Mouse (Mus musculus) liver, postnatal 0 days (tissue): Measurements from ENCODE around the gene Rbm47. TPM values are rescaled to one million over a fixed set of nuclear protein-coding genes. Genes with fewer than 3 reads are reported as not detected.

Source experiments
- ATAC-seq: fragments of 200-750 bp; cut with Nextera tagmentation; 2 replicates; pipeline ENCODE4 v1.8.0; 2017; ENCODE audit warnings: mild to moderate bottlenecking, moderate library complexity
- DNase-seq: peaks from one replicate; pipeline ENCODE4 v3.0.0-alpha.2; 2016
- H3K27ac ChIP-seq: fragments of 300-500 bp; sonication (generic); 2 replicates; pipeline ENCODE4 v1.5.1; 2014; ENCODE audit warnings: antibody characterized with exemption, moderate library complexity, mild to moderate bottlenecking, low read depth
- H3K27me3 ChIP-seq: fragments of 300-500 bp; sonication (generic); 2 replicates; pipeline ENCODE4 v1.6.1; 2014; ENCODE audit warnings: low read length, control low read depth, mixed read lengths; ENCODE audit not compliant: insufficient read depth
- H3K36me3 ChIP-seq: fragments of 300-500 bp; sonication (generic); replicated peaks from 2 replicates; pipeline ENCODE4 v1.6.1; 2014; ENCODE audit warnings: mild to moderate bottlenecking, control low read depth, low read length, moderate library complexity, mixed read lengths; ENCODE audit not compliant: insufficient read depth
- H3K4me1 ChIP-seq: fragments of 300-500 bp; sonication (generic); 2 replicates; pipeline ENCODE4 v1.6.1; 2014; ENCODE audit warnings: antibody characterized with exemption, mild to moderate bottlenecking, control low read depth; ENCODE audit not compliant: insufficient read depth
- H3K4me2 ChIP-seq: fragments of 300-500 bp; sonication (generic); 2 replicates; pipeline ENCODE4 v1.6.1; 2014; ENCODE audit warnings: low read depth, mild to moderate bottlenecking, low read length, moderate library complexity, mixed read lengths
- H3K4me3 ChIP-seq: fragments of 300-500 bp; sonication (generic); 2 replicates; pipeline ENCODE4 v1.5.1; 2014; ENCODE audit warnings: low read depth, low read length
- H3K9ac ChIP-seq: fragments of 300-500 bp; sonication (generic); replicated peaks from 2 replicates; pipeline ENCODE4 v1.6.1; 2014; ENCODE audit warnings: mild to moderate bottlenecking, moderate library complexity
- H3K9me3 ChIP-seq: fragments of 300-500 bp; sonication (generic); 2 replicates; pipeline ENCODE4 v1.6.1; 2016; ENCODE audit warnings: mild to moderate bottlenecking, control low read depth, low read length, mixed read lengths
- CTCF ChIP-seq: sonication (generic); IDR thresholded peaks from 2 replicates; pipeline ENCODE4 v1.5.1; 2016; ENCODE audit warnings: antibody characterized with exemption, low read depth
- EP300 ChIP-seq: IDR thresholded peaks from 2 replicates; pipeline ENCODE4 v1.6.1; 2016; ENCODE audit warnings: antibody characterized with exemption, low read depth, mild to moderate bottlenecking
- WGBS: fragments of 180-500 bp; shearing (Covaris S2); extraction: QIAGEN DNeasy Blood & Tissue Kit; methylation state at CpG from one replicate; pipeline ENCODE4 v1.1.7; 2014; ENCODE audit not compliant: insufficient replicate concordance; 5-methylcytosine and 5-hydroxymethylcytosine counted together
- polyA plus RNA-seq: library from polyadenylated mRNA; unstranded; fragments of >200 nt; fragmentation: Nextera tagmentation; extraction: Ambion mirVana; gene quantifications from 2 replicates; pipeline ENCODE4 v1.2.1, GENCODE M21; 2015

Rbm47 gene
- polyA plus RNA-seq, 1 experiment from 2014 or later, result 22.8 TPM

DNA sequence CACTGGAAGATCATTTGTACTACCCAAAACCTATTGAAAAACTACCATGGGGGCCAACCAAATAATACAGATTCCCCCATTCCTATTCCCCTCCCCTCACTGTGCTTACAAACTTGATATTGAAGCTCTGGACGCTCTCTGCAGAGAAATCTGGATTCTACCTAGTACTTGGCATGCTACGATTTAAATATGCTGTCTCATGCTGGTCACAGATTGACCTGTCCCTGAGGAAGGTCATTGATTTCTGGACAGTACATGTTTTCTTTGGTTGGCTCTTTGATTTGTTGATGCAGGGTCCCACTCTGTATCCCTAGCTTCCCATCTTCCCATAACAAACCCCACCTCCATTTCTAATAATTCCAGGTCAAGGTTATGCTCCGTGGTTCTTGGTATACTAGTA lies 88.4 kb downstream of the Rbm47 start:
- 58% methylated on average over 3 of the region's 3 CpGs for WGBS
- no peak for DNase-seq
- no peak for ATAC-seq
- H3K9me3 ChIP-seq, result no peaks in the 10 kb centered on the region
- H3K4me2 ChIP-seq, result no peak overlapping the region
- H3K27ac ChIP-seq, result 0 out of 2 replicates have a peak overlapping the region, but pooled peaks have one; percentile 18
- H3K4me3 ChIP-seq, result no peak overlapping the region
- peaks cover 34% of the 10 kb centered on the region for H3K4me1 ChIP-seq
- no peak for TF ChIP-seq CTCF
- no peak for TF ChIP-seq EP300
- no peak overlapping the region for H3K9ac ChIP-seq
- no peaks in the 10 kb centered on the region for H3K27me3 ChIP-seq
- H3K36me3 ChIP-seq, result no peaks in the 10 kb centered on the region

DNA sequence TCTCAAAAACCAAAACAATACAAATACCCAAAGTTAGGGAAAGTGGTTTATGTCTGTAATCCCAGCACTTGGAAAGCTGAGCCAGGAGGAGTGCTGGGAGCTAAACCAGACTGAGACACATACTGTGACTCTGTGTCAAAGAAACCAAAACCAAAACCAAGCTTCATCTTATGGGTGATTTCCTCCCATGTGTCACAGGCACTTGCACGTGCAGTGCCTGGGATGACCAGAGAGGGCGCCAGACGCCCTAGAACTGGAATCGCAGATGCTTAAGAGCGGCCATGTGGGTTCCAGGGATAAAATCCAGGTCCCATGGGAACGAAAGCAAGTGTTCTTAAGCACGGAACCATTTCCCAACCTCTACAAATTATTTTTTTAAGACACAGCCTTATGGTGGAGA lies 89.6 kb downstream of the Rbm47 start:
- H3K27ac ChIP-seq, result peak overlapping the region; percentile 92; the same call in 1 of the 2 replicates
- H3K4me1 ChIP-seq, result peaks cover 30% of the 10 kb centered on the region
- ATAC-seq, result no peak
- no peaks in the 10 kb centered on the region for H3K36me3 ChIP-seq
- WGBS, result 37% methylated on average over 7 of the region's 7 CpGs
- no peak overlapping the region for H3K9ac ChIP-seq
- peak; percentile 79 for DNase-seq
- H3K27me3 ChIP-seq, result no peaks in the 10 kb centered on the region
- H3K4me3 ChIP-seq, result no peak overlapping the region
- H3K9me3 ChIP-seq, result no peaks in the 10 kb centered on the region
- TF ChIP-seq CTCF, result peak; percentile 84
- TF ChIP-seq EP300, result no peak
- H3K4me2 ChIP-seq, result no peak overlapping the region

DNA sequence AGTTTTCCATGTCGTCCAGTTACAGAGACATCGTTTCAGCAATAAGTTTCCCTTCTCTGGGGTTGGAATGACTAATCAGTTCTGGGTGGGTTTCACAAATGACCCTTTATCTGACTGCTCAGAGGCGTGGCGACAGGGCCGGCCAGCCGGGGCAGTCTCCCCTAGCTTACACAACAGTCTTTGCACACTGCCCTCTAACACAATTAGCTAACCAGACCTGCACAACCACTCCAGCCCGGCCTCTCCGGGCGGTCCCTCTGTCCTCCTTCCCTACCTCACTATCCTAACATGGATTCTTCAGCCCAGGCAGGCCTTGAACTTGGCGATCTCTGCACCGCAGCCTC lies 90.7 kb downstream of the Rbm47 start:
- Histone ChIP-seq H3K9me3 (no peaks in the 10 kb centered on the region), H3K9ac (peak overlapping the region; percentile 41; the same call in 1 of the 2 replicates), H3K4me2 (peak overlapping the region; percentile 62), H3K4me3 (no peak overlapping the region), H3K27me3 (no peaks in the 10 kb centered on the region), H3K27ac (peak overlapping the region; percentile 92), H3K36me3 (no peaks in the 10 kb centered on the region), H3K4me1 (peaks cover 41% of the 10 kb centered on the region)
- TF ChIP-seq CTCF, result no peak
- no peak for TF ChIP-seq EP300
- WGBS, result 47% methylated on average over 11 of the region's 11 CpGs
- ATAC-seq (peak; percentile 74), DNase-seq (peak; percentile 70)

GRCm38 (mm10) chr5:66081443-66082228 lies 91.3 kb downstream of the Rbm47 start:
- Histone ChIP-seq H3K4me3 (peak overlapping the region; percentile 37), H3K27me3 (no peaks in the 10 kb centered on the region), H3K27ac (peak overlapping the region; percentile 92), H3K9ac (peak overlapping the region; percentile 41), H3K4me1 (peaks cover 45% of the 10 kb centered on the region), H3K9me3 (no peaks in the 10 kb centered on the region), H3K36me3 (no peaks in the 10 kb centered on the region), H3K4me2 (peak overlapping the region; percentile 62)
- ATAC-seq (peak; percentile 35), DNase-seq (no peak)
- 55% methylated on average over 19 of the region's 19 CpGs for WGBS
- TF ChIP-seq CTCF, result no peak

DNA sequence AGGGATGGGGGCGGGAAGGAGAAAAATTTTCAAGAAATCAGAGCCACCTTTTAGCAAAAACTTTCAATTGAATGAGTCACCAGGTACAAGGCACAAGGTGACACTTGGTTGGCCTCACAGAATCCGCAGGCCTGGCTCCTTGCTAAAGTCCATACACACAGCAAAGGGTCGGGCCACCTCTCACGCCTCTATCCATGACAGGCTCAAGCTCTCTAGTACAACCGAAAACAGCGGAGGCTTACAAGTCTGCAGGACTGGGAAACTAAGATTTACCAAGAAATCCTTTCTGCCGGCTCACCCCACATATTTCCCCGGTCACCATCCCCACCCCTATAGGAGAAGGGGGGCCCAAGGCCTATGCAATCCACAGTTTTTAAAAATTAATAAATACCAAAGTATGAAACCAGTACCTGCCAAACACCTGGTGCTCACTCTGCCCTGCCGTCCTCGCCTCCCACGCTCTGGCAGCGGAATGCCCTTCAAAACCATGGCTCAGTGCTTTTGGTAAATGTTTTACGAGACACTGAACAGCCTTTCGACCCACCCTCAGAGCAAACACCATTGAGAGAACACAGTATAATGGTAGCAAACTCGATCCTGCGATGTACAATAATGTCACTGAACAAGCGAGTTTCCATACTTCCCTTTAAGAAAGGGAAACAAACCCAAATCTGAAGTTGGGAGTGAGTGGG lies 92.2 kb downstream of the Rbm47 start:
- TF ChIP-seq CTCF (no peak), EP300 (no peak)
- Histone ChIP-seq H3K27me3 (no peaks in the 10 kb centered on the region), H3K4me1 (peaks cover 51% of the 10 kb centered on the region), H3K36me3 (no peaks in the 10 kb centered on the region), H3K9ac (peak overlapping the region; percentile 41), H3K4me3 (peak overlapping the region; percentile 37), H3K27ac (peak overlapping the region; percentile 92), H3K9me3 (no peaks in the 10 kb centered on the region), H3K4me2 (peak overlapping the region; percentile 62)
- ATAC-seq (peak; percentile 69), DNase-seq (peak; percentile 57)
- WGBS, result 61% methylated on average over 17 of the region's 17 CpGs

GRCm38 (mm10) chr5:66079358-66080179 lies 93.3 kb downstream of the Rbm47 start:
- TF ChIP-seq CTCF, result no peak
- TF ChIP-seq EP300, result peak; percentile 44; the same call in 1 of the 2 replicates
- H3K27me3 ChIP-seq, result no peaks in the 10 kb centered on the region
- ATAC-seq, result peak; percentile 33
- DNase-seq, result no peak
- peak overlapping the region; percentile 92 for H3K27ac ChIP-seq
- no peaks in the 10 kb centered on the region for H3K9me3 ChIP-seq
- peak overlapping the region; percentile 37 for H3K4me3 ChIP-seq
- WGBS, result 49% methylated on average over 9 of the region's 9 CpGs
- H3K4me1 ChIP-seq, result peaks cover 54% of the 10 kb centered on the region
- H3K4me2 ChIP-seq, result peak overlapping the region; percentile 62
- peak overlapping the region; percentile 41; the same call in 1 of the 2 replicates for H3K9ac ChIP-seq
- no peaks in the 10 kb centered on the region for H3K36me3 ChIP-seq
